Mouse (Mus musculus): Measurements from ENCODE around the gene Gmfg.

The Gmfg gene

DNA sequence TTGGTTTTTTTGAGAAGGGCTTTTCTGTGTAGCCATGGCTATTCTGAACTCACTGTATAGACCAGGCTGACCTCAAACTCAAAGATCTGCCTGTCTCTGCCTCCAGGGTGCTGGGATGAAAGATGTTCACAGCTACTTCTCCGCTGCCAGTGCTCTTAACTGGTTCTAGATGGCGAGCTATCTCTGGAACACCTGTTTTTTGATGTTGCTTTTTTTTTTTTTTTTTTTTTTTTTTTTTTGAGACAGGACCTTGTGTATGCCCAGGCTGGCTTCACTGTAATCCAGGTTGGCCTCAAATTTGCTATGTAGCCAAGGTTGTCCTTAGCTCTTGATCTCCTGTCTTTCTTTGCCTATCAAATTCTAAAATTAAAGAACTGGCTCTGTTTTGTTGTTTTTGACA lies 1.5 kb downstream of the Gmfg start:
- no peak for DNase-seq

DNA sequence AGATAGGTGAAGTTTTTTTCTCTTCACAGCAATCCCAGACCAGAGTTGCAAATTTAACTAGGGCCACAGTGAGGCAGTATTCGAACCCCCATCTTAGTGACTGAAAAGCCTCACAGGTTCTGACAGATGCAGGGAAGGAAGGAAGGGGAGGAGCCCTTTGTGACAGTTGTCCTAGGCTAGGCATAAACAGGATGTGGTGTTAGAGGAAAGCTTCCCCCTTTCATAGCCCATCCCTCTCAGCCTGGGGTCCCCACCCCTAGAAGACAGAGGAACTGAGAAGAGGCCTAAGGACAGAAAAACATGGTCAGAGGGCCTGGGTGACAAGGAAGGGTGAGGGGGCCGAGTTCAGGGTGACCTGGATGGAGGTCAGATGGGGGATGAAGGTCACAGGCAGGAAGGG lies 3.5 kb downstream of the Gmfg start:
- DNase-seq, result peak; percentile 98

DNA sequence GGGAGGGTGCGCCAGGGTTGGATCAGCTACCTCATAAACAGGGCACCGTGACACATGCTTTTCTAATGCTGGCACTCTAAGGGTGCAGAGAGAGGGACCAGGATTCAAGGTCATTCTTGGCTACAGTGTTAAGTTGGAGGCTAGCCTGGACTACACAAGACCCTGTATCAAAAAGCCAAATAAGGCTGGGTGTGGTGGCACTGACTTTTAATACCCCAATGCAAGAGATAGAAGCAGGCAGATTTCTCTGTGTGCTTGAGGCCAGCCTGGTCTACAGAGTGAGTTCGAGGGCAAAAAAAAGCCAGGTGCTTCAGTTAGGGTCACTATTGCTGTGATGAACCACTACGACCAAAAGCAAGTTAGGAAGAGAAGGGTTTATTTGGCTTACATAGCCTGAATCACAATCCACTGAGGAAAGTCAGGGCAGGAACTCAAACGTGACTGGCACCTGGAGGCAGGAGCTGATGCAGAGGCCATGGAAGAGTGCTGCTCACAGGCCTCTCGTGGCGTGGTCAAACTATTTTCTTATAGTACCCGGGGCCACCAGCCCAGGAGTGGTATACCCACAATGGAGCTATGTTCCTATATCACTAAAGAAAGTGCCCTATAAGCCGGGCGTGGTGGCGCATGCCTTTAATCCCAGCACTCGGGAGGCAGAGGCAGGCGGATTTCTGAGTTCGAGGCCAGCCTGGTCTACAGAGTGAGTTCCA lies 4.7 kb downstream of the Gmfg start:
- DNase-seq, result peak; percentile 87

DNA sequence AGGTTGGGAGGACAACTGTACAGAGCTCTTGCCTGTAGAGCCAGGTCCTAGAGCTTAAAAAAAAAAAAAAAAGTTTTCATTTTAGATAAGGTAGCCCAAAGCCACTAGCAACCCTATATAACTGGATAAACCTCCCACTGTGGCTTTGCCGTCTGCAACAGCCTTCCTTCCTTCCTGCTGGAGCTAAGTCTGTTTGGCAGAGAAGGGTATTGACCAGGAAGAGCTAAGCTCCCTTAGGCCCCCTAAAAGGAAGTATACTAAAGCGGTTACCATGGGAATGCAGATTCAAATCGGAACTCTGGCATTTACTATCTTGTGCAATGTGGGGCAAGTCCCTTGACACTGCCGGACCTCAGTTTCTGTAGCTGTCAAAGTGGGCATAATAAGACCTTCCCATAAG lies 5.4 kb downstream of the Gmfg start:
- peak; percentile 96 for DNase-seq

DNA sequence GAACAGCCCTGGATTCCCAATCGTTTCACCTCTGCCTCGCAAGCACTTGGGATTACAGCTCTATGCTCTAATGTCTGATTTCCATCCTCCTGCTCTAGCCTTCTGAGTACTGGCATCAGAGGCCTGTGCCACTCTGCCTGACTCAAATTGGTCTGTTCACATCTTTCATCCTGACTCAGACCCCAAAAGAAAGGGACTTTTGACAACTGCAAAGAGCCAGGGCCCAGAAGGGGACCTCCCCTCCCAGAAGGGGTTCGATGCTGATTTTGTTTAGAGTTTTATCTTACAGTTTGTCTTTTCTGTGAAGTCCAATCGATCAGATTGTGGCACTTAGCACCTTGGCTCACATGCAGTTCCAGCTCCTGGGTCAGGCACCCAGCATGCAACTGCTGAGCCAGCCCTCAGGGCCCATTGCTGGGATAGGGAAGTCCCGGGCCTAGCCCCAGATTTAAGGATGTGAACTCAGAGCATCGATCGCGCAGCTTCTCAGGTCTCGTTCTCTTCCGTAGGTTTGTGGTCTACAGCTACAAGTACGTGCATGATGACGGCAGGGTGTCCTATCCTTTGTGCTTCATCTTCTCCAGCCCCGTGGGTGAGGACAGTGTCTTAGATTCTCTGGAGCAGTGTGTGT lies 7.2 kb downstream of the Gmfg start:
- DNase-seq, result peak; percentile 92

DNA sequence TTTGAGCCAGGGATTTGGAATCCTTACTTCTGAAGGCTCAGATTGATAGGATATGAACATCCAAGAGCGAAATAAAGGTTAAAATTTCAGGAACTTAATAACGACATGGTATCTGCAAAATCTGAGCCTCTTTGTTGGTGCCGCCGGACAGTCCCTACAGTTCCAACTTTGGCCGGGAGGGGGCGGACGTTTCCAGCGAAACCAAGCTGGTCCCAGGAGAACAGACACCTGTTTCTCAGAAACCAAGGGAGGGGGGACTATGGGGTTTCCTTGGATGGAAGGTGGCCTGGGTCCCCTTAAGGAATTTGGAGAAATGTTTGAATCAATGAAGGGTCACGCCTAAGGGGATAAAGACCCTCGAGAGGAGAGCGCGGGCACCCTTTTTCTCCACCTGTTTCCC lies 9.2 kb downstream of the Gmfg start:
- peak; percentile 93 for DNase-seq

DNA sequence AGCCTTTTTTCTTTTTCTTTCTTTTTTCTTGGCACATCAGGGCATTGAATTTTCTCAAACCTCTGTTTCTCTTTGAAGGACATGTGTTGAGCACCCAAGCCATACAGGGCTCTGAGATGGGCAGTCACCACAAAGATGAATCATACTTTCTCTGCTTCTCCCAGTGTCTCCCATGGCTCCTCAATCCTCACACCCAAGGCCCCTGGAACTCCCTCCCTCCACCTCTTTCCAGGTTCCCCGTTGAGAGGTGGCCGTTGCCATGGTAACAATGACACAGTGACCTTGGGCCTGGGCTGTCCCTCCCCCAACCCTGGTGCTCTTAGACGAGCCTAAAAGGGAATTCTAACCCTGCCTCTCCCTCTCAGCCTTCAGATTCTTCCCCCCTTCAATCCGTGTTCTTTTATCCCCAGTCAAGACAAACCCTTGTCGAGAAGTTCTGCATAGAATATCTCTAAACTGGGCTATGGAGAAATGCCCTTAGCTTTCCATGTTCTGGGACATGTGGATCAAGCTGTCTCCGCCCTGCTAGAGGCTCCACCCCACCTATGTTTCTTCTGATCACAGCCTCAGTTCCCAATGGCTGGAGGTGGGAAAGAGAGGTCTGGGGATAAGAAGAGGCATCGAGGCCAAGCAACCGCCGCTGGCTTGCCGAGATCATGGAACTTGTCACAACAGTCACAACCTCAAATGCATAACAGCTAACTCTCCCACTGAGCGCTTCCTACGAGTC lies 10.0 kb downstream of the Gmfg start:
- peak; percentile 79 for DNase-seq

DNA sequence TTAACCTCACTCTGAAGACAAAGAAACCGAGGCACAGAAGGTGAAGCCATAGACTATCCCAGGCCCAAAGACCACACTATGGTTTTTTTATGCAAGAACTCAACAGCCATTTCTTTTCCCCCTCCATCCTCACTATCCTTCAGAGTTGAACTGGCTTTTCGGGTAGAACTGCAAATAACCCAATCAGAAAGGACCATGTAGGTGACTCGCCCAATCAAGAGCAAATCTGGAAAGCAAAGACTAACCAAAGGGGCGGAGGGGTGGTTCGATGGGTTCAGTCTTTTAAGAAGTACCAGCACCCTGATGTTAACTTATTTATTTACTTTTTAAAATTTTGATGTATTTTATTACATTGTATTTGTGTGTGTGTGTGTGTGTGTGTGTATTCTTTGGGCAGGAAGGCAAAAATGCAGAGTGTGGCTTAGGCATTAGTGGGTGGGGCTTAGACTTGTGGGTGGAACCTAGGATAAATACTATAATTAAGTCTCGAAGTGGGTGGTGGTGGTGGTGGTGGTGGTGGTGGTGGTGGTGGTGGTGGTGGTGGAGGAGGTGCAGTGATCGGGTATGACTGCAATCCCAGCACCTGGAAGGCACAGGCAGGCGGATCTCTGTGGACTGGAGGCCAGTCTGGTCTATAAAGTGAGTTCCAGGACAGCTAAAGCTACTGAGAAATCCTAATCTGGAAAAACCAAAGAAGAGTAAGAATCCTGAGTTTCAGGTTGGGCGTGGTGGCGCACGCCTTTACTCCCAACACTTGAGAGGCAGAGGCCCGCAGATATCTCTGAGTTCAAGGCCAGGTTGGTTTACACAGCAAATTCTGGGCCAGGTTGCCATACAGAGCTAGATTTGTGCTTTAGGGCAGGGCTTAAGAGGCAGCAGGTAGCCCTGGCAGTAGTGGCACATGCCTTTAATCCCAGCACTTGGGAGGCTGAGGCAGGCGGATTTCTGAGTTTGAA lies 10.9 kb downstream of the Gmfg start:
- DNase-seq, result peak; percentile 66

DNA sequence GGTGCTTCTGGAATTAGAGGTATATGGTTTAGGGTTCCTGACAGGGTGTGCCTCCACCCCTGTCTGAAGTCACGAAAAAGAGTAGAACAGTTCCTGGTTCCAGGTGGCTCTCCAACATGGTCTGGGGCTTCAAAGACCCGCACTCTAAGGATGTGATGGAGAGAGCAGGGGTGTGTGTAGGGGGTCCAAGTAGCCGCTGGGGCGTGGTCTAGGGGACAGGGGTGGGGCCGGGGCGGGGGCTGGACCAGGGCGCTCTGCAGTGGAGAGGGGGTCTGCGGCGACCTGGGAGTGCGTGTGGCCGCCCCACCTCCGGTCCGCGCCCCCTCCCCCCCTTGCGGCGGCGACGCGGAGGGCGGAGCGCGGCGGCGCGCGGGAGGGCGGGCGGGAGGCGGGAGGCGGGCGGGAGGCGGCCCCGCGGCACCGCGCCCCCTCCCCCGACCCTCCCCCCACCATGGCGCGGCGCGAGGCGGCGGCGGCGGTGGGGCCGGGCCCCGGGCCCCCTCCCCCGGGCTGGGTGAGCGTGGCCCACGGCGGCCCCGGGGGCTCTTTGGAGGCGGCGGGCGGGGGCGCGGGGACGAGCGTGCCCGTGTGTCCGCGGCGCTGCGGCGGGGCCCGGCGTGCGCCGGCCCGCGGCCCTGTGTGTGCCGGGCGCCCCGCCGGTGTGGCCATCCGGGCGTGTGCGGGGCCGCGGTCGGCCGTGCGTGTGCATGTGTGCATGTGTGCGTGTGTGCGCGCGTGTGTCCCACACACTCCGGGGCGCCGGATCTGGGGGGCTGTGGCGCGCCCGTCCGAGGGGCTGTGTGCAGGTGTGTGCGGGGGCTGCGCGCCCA lies 14.5 kb downstream of the Gmfg start, which contains the start of gene Lrfn1:
Lrfn1 (plus strand) TSS at position 450 of the 830 bp plus-strand sequence.
- DNase-seq, result no peak

DNA sequence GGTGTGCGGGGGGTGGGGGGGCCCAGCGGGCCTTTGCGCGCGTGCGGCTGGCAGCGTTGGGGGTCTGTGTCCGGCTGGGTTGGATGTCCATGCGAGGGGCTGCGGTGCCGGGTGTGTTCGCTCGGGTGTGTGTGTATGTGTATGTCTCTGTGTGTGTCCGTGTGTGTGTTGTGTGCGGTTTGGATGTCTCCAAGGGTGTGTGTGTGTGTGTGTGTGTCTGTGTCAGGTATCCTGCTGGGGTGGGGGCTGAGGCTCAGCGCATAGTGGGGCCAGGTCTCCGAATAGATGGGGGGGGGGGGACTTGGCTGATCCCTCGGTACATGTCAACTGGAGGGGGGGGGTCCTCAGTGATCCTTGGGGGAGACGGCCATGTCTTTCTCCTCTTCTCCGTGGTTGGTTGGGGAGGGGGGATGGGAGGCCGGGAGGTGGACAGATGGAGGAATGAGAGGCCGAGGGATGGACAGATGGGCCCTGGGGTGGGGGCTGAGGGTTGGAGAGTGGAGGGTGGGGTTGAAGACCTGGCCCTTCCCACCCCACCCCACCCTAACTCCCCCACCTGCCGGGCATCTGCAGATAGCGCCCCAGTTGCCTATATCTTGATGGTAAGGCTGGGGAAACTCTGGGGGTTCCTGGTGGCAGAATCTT lies 15.2 kb downstream of the Gmfg start:
- DNase-seq, result no peak

DNA sequence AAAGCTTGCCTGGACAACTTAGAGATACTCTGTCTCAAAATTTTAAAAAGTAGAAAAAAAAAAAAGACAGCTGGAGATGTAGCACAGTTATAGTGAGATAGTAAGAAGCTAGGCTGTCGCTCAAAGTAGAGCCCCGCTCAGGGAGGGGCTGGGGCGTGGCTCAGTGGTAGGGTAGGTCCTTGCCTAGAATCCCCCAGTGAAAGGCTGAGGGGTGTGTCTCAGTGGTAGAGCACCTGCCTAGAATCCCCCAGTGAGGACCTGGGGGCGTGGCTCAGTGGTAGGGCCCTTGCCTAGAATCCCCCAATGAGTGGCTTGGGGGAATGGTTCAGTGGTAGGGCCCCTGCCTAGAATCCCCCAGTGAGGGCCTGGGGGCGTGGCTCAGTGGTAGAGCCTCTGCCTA lies 23.1 kb downstream of the Gmfg start:
- peak; percentile 70 for DNase-seq

DNA sequence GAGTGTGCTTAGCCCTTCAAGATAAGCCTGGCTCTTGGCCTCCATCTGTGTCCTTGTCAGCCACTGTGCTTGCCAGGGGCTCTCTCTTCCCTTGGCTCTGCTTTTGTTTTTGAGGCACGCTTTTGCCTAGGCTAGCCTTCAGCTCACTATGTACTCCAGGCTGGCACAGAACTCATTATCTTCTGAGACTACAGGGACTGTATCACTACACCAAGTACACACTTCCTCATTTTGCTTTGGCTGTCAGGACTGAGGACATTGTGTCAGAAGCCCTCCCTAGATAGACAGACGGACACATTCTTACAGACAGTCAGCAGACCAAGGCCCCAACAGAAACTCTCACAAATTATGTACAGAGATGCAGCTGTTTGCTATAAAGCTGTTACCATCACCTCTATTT lies 25.5 kb downstream of the Gmfg start:
- no peak for DNase-seq

DNA sequence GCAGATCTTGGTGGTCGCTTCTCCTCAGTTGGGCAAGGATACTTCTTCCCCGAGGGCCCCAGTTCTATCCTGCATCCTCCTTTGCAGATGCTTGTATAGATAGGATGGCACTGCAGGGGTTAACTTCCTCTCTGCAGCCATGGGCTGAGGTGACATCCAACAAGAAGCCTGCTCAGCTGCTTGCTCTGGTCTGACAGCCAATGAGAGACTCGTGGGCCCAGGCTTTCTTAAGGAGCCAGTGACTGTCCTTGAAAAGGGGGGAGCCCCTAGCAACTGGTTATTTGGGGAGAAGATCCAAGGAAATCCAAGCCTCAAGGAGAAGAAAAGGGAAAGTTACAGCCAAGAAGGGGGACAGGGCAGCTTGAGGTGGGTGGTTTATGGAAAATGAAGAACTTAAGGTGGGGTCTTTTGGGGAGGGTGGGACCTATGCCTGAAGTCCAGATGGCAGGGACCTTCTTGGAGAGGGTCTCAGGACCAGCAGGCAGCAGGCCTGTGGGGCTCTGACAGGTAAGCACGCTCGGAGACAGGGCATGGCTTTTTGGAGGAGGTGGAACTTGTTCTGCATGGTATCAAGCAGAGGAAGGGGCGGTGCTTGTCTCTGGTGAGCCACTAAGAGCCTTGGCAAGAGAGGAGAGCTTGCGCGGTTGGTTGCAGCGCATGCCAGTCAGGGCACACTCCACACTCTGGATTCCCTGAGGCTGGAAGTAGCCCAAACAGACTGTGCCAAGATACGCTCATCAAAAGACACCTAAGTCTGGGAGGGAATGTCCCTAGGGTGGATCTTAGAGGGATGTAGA lies 27.4 kb downstream of the Gmfg start:
- peak; percentile 92 for DNase-seq

DNA sequence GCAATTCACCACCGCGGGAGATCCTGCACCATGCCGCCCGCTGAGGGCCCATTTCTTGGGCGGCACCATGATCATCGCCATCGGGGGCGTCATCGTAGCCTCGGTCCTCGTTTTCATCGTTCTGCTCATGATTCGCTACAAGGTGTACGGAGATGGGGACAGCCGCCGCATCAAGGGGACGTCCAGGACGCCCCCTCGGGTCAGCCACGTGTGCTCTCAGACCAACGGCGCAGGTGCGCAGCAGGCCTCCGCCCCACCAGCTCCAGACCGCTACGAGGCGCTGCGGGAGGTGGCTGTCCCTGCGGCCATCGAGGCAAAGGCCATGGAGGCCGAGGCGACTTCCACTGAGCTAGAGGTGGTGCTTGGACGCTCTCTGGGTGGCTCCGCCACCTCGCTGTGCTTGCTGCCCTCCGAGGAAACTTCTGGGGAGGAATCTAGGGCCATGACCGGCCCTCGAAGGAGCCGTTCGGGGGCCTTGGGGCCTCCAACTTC lies 29.5 kb downstream of the Gmfg start:
- no peak for DNase-seq

DNA sequence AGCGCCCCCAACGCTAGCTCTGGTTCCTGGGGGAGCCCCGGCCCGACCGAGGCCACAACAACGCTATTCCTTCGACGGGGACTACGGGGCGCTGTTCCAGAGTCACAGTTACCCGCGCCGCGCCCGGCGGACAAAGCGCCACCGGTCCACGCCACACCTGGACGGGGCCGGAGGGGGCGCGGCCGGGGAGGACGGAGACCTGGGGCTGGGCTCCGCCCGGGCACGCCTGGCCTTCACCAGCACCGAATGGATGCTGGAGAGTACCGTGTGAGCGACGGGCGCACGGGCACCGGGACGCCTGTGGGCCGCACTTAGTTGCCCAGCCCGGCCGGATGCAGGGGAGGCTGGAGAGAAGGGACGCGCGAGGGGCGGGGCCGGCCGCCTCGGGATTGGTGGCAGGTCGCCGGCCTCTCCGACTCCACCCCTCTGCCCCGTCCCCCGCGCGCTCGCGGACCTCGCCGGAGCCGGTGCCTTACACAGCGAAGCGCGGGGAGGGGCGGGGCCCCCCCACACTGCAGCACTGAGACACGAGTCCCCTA lies 30.0 kb downstream of the Gmfg start:
- peak; percentile 92 for DNase-seq

DNA sequence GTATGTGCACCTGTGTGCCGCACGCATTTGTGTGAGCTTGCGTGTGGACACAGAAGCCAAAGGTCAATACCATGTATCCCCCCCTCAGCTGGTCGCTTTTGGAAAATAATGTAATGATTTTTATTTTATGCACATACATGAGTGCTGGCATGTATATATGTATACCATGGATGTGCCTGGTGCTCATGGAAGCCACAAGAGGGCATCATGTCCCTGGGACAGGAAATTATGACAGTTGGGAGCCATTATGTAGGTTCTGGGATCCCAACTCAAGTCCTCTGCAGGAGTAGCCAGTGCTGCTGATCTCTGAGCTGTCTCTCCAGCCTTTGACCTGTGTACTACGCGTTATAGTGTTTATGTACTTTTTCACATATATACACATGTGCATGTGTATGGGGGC lies 38.9 kb downstream of the Gmfg start:
- no peak for DNase-seq

DNA sequence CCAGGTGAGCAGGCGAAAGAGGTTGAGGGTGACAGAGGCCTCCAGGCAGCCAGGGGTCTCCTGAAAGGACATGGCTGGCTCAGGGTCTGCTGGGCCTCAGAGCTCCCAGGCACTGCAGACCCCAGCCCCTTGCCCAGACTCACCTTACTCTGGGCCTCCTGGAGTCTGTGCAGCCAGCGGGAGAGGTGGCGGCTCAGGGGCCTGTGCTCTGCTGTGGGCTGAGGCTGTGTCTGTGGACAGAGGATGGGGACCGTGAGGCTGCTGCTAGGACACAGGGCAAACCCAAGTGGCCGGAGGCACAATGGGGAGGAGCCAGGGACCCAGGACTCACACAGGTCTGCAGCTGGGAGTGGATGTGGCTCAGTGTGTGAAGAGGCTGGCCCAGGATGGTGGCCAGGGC lies 40.1 kb downstream of the Gmfg start:
- no peak for DNase-seq

DNA sequence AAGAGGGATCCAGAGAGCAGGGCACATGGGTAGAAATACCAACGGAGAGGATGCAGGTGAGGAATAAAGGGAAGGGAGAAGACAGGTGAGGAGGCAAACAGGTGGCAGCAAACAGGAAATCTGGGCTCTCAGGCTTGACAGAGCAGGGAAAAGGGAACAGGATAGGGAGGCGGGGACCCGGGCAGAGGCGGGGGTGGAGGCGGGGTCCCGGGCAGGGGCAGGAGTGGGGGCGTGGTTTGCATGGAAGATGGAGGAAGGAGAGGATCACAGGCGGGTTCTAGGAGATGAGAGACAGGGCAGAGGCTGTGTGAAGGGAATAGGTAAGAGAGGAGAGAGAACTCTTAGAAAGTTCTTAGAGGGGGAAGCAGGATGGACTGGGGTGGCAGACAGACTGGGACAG lies 41.6 kb downstream of the Gmfg start:
- no peak for DNase-seq

DNA sequence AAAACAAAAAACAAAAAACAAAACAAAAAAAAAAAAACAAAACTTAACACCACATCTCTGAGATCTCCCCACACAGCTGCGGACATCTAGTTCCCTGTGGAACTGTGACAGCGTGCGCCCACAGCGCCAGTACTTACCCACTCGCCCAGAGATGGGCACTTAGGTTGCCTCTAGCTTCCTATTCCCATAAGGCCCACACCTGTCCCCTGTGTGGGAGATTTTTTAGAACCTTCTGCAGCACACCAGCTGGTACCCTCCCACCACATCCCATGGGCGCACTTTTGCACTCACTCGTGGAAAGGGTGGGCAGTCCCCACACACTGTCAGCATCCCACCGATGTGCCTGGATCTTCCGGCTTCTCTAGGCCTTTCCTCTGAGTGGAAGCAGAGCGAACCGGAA lies 45.6 kb downstream of the Gmfg start:
- DNase-seq, result no peak

DNA sequence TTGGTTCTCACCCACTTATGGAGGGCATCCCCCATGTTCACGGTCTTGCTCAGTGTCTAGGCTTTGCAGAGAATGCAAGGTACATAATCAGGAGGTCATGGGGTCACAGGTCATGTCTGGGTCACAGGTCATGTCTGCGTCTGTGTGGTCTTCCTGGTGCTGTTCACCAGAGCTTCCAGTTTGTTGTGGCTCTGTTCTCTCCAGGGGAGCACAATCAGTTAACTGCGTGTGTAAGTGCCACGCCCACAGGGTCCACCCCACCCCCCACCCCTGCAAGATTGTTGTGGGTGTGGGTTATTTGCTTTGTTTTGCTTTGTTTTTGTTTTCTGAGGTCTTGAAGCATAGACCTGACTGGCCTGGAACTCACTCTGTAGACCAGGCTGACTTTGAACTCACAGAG lies 46.9 kb downstream of the Gmfg start:
- DNase-seq, result no peak
